Mouse (Mus musculus) bone marrow macrophage, adult 2 months (primary cell): ENCODE data around the gene Rpl18a. TPM values are rescaled to one million over a fixed set of nuclear protein-coding genes. Genes with fewer than 3 reads are reported as not detected.
A peak's percentile ranks its signal among the peaks of the same experiment; 100 is the strongest.
"Not testable (repeated sequence)": the region's sequence is repeated elsewhere in the genome, so short reads cannot be mapped to it uniquely, and the experiment has no call there.

Source experiments
- H3K27ac ChIP-seq: 2 replicates; pipeline ENCODE4 v1.5.1; 2012; ENCODE audit warnings: low read depth, low read length; ENCODE audit not compliant: insufficient read depth
- H3K4me1 ChIP-seq: 2 replicates; pipeline ENCODE4 v1.6.1; 2012; ENCODE audit warnings: low read length; ENCODE audit not compliant: control insufficient read depth, insufficient read depth
- H3K4me3 ChIP-seq: 2 replicates; pipeline ENCODE4 v1.5.1; 2012; ENCODE audit warnings: mild to moderate bottlenecking, low read length, moderate library complexity; ENCODE audit not compliant: insufficient read depth
- CTCF ChIP-seq: IDR thresholded peaks from 2 replicates; pipeline ENCODE4 v1.5.1; 2012; ENCODE audit warnings: low read depth, mild to moderate bottlenecking, low read length, moderate library complexity
- POLR2A ChIP-seq: IDR thresholded peaks from 2 replicates; pipeline ENCODE4 v1.6.1; 2012; ENCODE audit warnings: mild to moderate bottlenecking, low read depth, low read length, borderline replicate concordance
- polyA plus RNA-seq: library from polyadenylated mRNA; stranded (reverse); fragments of >200 nt; gene quantifications from 2 replicates; pipeline ENCODE4 v1.2.4, GENCODE M21; 2012; ENCODE audit not compliant: missing spikeins, insufficient read depth, insufficient read length

Rpl18a gene
- polyA plus RNA-seq, 1 experiment = 1,824 TPM

GRCm38 (mm10) chr8:70904532-70904931 lies 7.3 kb upstream of the Rpl18a start:
- Histone ChIP-seq H3K4me1 (peaks cover 54% of the 10 kb centered on the region), H3K27ac (peak overlapping the region; percentile 92), H3K4me3 (no peak overlapping the region)
- TF ChIP-seq POLR2A = no peak
- TF ChIP-seq CTCF = no peak

- Histone ChIP-seq H3K27ac (peak overlapping the region; percentile 70), H3K4me1 (peaks cover 58% of the 10 kb centered on the region), H3K4me3 (no peak overlapping the region)
- no peak for TF ChIP-seq CTCF
- no peak for TF ChIP-seq POLR2A
Measured at GRCm38 (mm10) chr8:70903582-70903981, 6.4 kb upstream of the Rpl18a start.

GRCm38 (mm10) chr8:70903112-70903511 lies 5.9 kb upstream of the Rpl18a start:
- H3K27ac ChIP-seq = peak overlapping the region; percentile 70
- H3K4me1 ChIP-seq = peaks cover 60% of the 10 kb centered on the region
- no peak overlapping the region for H3K4me3 ChIP-seq
- no peak for TF ChIP-seq POLR2A
- no peak for TF ChIP-seq CTCF

- H3K4me1 ChIP-seq = peaks cover 55% of the 10 kb centered on the region
- no peak for TF ChIP-seq CTCF
- no peak for TF ChIP-seq POLR2A
- no peak overlapping the region for H3K4me3 ChIP-seq
Measured at GRCm38 (mm10) chr8:70902211-70902610, 5.0 kb upstream of the Rpl18a start.

GRCm38 (mm10) chr8:70900872-70901387 lies 3.7 kb upstream of the Rpl18a start:
- no peak for TF ChIP-seq CTCF
- no peak for TF ChIP-seq POLR2A
- peak overlapping the region; percentile 66 for H3K27ac ChIP-seq
- no peak overlapping the region for H3K4me3 ChIP-seq
- peaks cover 52% of the 10 kb centered on the region for H3K4me1 ChIP-seq

More at GRCm38 (mm10) chr8:70902211-70902610, 5.0 kb upstream of the Rpl18a start:
- H3K27ac ChIP-seq = no peak overlapping the region

GRCm38 (mm10) chr8:70899226-70899625 lies 2.0 kb upstream of the Rpl18a start:
- H3K27ac ChIP-seq = no peak overlapping the region
- H3K4me3 ChIP-seq = no peak overlapping the region
- no peak for TF ChIP-seq CTCF
- H3K4me1 ChIP-seq = peaks cover 43% of the 10 kb centered on the region

- H3K4me3 ChIP-seq = no peak overlapping the region
- no peak overlapping the region for H3K27ac ChIP-seq
- H3K4me1 ChIP-seq = peaks cover 38% of the 10 kb centered on the region
- TF ChIP-seq POLR2A = no peak
- TF ChIP-seq CTCF = no peak
Measured at GRCm38 (mm10) chr8:70898661-70899198, 1.5 kb upstream of the Rpl18a start.

GRCm38 (mm10) chr8:70897681-70898413 lies 635 bp upstream of the Rpl18a start:
- peak overlapping the region; percentile 59 for H3K27ac ChIP-seq
- TF ChIP-seq CTCF = peak; percentile 77
- TF ChIP-seq POLR2A = no peak
- H3K4me1 ChIP-seq = peaks cover 29% of the 10 kb centered on the region
- H3K4me3 ChIP-seq = peak overlapping the region; percentile 62

- TF ChIP-seq CTCF (no peak), POLR2A (no peak)
- Histone ChIP-seq H3K27ac (peak overlapping the region; percentile 65), H3K4me1 (peaks cover 16% of the 10 kb centered on the region), H3K4me3 (peak overlapping the region; percentile 98)
Measured at GRCm38 (mm10) chr8:70896316-70897020, 744 bp downstream of the Rpl18a start.

- Histone ChIP-seq H3K4me3 (peak overlapping the region; percentile 98), H3K4me1 (peaks cover 10% of the 10 kb centered on the region)
- not testable (repeated sequence) for H3K27ac ChIP-seq
Measured at GRCm38 (mm10) chr8:70895571-70896259, 1.5 kb downstream of the Rpl18a start.
